Mouse (Mus musculus) gastrocnemius, adult 18-20 months (tissue): ENCODE results near the gene Cstf1. TPM values are rescaled to one million over a fixed set of nuclear protein-coding genes. Genes with fewer than 3 reads are reported as not detected.

Experiments used
- DNase-seq: peaks from one replicate; pipeline ENCODE4 v3.0.0; 2021; ENCODE audit warnings: low spot score
- total RNA-seq, 2 experiments: library from RNA; stranded (reverse); gene quantifications; 2 replicates each; pipeline ENCODE4 v1.2.3; 2021

Gene Cstf1
- total RNA-seq, 2 experiments from 2014 or later: 17.3 to 17.6 TPM

DNA sequence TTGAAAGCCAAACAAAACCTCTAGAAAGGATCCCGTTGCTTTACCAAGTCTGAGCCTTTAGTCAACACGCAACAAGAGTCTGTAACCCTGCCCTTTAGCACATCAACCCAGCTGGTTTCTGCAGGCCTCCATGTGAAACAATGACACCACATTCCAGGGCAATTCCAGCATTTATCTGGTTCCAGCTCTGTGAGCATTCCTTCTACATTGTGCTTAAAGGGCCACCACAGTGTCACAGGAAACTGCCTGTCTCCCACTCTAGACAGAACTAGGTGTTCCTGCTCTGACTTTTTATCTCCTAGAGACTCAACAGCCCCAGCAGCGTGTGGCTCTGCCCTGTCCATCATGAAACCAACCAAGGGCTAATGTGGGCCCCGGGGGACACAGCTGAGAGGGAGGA lies 42.8 kb downstream of the Cstf1 start:
- DNase-seq: no peak

DNA sequence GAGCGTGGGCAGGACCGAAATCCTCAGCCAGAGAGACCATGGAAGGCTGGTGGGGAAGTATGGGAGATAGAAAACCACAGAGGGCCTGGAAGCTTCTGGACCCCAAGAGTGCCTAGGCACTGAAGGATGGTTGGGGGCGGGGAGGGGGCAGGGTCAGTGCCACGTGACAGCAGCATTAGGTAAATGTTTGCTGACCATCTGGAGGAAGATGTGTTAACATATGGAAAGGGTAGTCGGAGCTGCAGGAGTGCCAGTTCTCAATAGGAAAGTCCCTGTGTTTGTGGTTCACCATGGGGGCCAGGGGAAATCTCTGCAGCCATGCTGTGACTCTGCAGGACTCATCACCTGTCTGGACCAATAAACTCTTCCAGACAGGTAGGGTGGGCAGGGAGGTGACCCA lies 43.4 kb downstream of the Cstf1 start:
- DNase-seq: no peak

DNA sequence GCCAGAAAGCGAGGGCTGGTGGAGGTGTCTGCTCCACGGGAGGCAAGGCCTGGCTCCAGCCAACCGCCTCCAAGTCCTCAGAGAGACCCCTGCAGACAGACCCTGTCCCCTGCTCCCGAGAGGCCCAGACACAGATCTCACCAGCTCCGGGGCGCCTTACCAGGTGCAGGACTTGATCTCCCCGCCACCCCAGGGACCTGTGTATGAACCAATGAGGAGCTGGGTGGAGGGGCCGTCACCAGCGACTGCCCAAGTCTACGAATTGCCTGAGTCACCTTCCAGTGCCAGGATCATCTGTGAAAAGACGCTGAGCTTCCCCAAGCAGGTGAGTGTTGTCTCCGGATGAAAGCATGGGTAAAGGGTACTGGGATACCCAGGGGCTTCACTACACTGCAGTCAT lies 45.7 kb downstream of the Cstf1 start:
- no peak for DNase-seq

DNA sequence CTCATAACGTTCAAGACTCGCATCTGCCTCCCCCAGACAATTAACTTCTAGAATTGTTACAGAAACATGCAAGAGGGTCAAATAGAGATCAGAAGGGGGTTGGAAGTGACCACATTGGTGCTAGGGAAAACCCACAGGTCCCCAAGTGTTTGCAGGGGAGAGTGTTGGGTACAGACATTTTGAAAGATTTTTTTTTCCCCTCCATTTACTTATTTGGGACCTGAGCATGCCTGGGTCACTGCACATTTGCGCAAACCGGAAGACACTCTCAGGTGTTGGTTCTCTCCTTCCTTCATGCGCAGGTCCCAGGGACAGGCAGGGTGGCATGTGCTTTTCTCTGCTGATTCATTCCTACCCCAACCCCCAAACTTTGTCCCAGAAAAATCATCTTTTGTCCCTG lies 46.4 kb downstream of the Cstf1 start:
- no peak for DNase-seq

DNA sequence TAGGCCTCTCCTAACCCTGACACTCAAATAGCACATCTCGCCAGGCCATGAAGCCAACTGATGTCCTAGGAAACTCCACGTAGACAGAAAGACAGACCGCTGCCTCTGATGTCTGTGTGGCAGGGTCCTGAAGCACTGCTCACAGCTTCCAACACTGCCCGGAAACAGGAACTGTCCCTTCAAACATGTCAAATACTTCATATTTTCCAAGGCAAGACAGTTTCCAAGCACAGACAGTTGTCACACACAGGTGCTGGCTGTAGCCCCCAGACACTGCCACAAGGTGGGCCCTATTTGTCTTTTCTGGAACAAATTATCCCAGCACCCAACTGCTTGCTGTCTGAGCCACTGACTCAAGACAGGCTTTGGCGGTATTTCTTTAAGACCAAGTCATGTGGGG lies 47.7 kb downstream of the Cstf1 start:
- no peak for DNase-seq

DNA sequence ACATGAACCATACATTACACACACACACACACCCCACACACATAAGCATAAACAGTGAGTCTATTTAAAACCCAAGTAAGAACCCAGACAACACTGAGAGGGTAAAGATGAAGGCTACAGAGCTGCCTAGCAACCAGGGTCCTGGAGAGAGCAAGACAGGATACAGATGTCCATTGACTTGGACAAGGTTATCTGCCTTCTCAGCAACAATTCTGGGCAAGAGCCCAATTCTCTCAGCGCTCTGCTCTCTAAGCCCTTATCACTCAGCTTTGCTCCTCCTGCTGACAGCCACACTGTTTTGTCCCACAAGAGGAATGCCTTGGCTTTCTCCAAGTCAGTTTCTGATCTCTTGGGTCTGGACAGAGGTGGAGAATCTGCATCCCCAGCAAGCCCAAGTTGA lies 60.1 kb downstream of the Cstf1 start:
- DNase-seq: no peak

Other genes starting within 250 kb of the Cstf1 start
- gene Mc3r, start 122.2 kb upstream of the Cstf1 start, total RNA-seq: not detected
- 1 to 10 TPM; 5.3 to 6.1 TPM for gene Fam210b, start 25.1 kb upstream of the Cstf1 start, total RNA-seq
- 10 to 100 TPM in 1 of 2 experiments, 1 to 10 TPM in 1; 7.5 to 15.0 TPM for gene Aurka, start 146 bp upstream of the Cstf1 start, total RNA-seq
- gene Cass4, start 23.1 kb downstream of the Cstf1 start, total RNA-seq: under 1 TPM; 0.14 to 0.38 TPM
- 10 to 100 TPM; 27.9 to 30.8 TPM for gene Rtf2, start 69.9 kb downstream of the Cstf1 start, total RNA-seq
- gene Gcnt7, start 87.9 kb downstream of the Cstf1 start, total RNA-seq: not detected
- under 1 TPM in 1 of 2 experiments, not detected in 1; 0.34 TPM for gene Fam209, start 101.8 kb downstream of the Cstf1 start, total RNA-seq
- gene Tfap2c, start 178.9 kb downstream of the Cstf1 start, total RNA-seq: not detected